Mouse (Mus musculus) kidney, adult 2 months (tissue): ENCODE data around the gene Cxadr. TPM values are rescaled to one million over a fixed set of nuclear protein-coding genes. Genes with fewer than 3 reads are reported as not detected.

Source experiments
- DNase-seq: peaks from one replicate; pipeline ENCODE4 v3.0.0; 2021
- H3K27ac ChIP-seq: fragments of 200-500 bp; 2 replicates; pipeline ENCODE4 v1.5.1; 2012; ENCODE audit warnings: low read depth, low read length, control low read depth, inconsistent platforms; ENCODE audit not compliant: insufficient read depth
- H3K27me3 ChIP-seq: fragments of 200-500 bp; replicated peaks from 2 replicates; pipeline ENCODE4 v1.6.1; 2012; ENCODE audit warnings: mild to moderate bottlenecking, moderate library complexity, low read length, inconsistent platforms; ENCODE audit not compliant: control insufficient read depth, insufficient read depth
- H3K36me3 ChIP-seq: fragments of 200-500 bp; 2 replicates; pipeline ENCODE4 v1.6.1; 2012; ENCODE audit warnings: mild to moderate bottlenecking, moderate library complexity, low read length, inconsistent platforms; ENCODE audit not compliant: control insufficient read depth, insufficient read depth
- H3K4me1 ChIP-seq: fragments of 200-500 bp; 2 replicates; pipeline ENCODE4 v1.6.1; 2011; ENCODE audit warnings: low read length; ENCODE audit not compliant: control insufficient read depth, insufficient read depth
- H3K4me3 ChIP-seq: fragments of 200-500 bp; 2 replicates; pipeline ENCODE4 v1.5.1; 2011; ENCODE audit warnings: mild to moderate bottlenecking, low read depth, low read length, control low read depth; ENCODE audit not compliant: insufficient read depth
- CTCF ChIP-seq: fragments of 200-500 bp; conservative IDR thresholded peaks from 2 replicates; pipeline ENCODE4 v1.5.1; 2011; ENCODE audit warnings: low read depth, mild to moderate bottlenecking, control low read depth, low read length, moderate library complexity, mixed read lengths; ENCODE audit not compliant: insufficient read depth, insufficient read length
- POLR2A ChIP-seq: fragments of 200-500 bp; IDR thresholded peaks from one replicate; pipeline ENCODE4 v1.6.1; 2011; ENCODE audit warnings: low read depth, low read length, control low read depth
- WGBS: fragments of 180-500 bp; shearing (Covaris S2); methylation state at CpG from one replicate; pipeline ENCODE4 v1.1.7; 2018; 5-methylcytosine and 5-hydroxymethylcytosine counted together
- polyA plus RNA-seq: library from polyadenylated mRNA; depleted of rRNA; stranded (reverse); fragments of >200 nt; gene quantifications from 2 replicates; pipeline ENCODE4 v1.2.3, GENCODE M21; 2012

Cxadr gene
- polyA plus RNA-seq, 1 experiment = 15.9 TPM

- TF ChIP-seq CTCF = no peak
- TF ChIP-seq POLR2A = no peak
- H3K36me3 ChIP-seq = no peaks in the 10 kb centered on the region; the same call in 1 of the 2 replicates
- H3K27ac ChIP-seq = no peak overlapping the region
- H3K27me3 ChIP-seq = no peaks in the 10 kb centered on the region
- DNase-seq = peak; percentile 42
- H3K4me3 ChIP-seq = no peak overlapping the region
- H3K4me1 ChIP-seq = no peaks in the 10 kb centered on the region
- 54% methylated on average over 7 of the region's 7 CpGs for WGBS
Measured at GRCm38 (mm10) chr16:78371491-78372046, 70.3 kb downstream of the Cxadr start.

GRCm38 (mm10) chr16:78372786-78373185 lies 71.5 kb downstream of the Cxadr start:
- no peaks in the 10 kb centered on the region for H3K27me3 ChIP-seq
- H3K27ac ChIP-seq = no peak overlapping the region
- H3K4me1 ChIP-seq = no peaks in the 10 kb centered on the region; the same call in 1 of the 2 replicates
- DNase-seq = no peak
- WGBS = 83% methylated on average over 5 of the region's 5 CpGs
- TF ChIP-seq POLR2A (no peak), CTCF (no peak)
- H3K4me3 ChIP-seq = no peak overlapping the region
- no peaks in the 10 kb centered on the region; the same call in 1 of the 2 replicates for H3K36me3 ChIP-seq

GRCm38 (mm10) chr16:78373743-78374142 lies 72.5 kb downstream of the Cxadr start:
- Histone ChIP-seq H3K27ac (no peak overlapping the region), H3K4me3 (no peak overlapping the region), H3K36me3 (no peaks in the 10 kb centered on the region; the same call in 1 of the 2 replicates), H3K4me1 (no peaks in the 10 kb centered on the region; the same call in 1 of the 2 replicates), H3K27me3 (no peaks in the 10 kb centered on the region)
- WGBS = 66% methylated on average over 8 of the region's 8 CpGs
- no peak for DNase-seq
- TF ChIP-seq CTCF (no peak), POLR2A (no peak)

GRCm38 (mm10) chr16:78375222-78375621 lies 73.9 kb downstream of the Cxadr start:
- no peaks in the 10 kb centered on the region; the same call in 1 of the 2 replicates for H3K4me1 ChIP-seq
- TF ChIP-seq CTCF (no peak), POLR2A (no peak)
- no peaks in the 10 kb centered on the region; the same call in 1 of the 2 replicates for H3K36me3 ChIP-seq
- no peaks in the 10 kb centered on the region for H3K27me3 ChIP-seq
- no peak overlapping the region for H3K27ac ChIP-seq
- 57% methylated on average over 10 of the region's 10 CpGs for WGBS
- DNase-seq = no peak
- 0 out of 2 replicates have a peak overlapping the region, but pooled peaks have one; percentile 4 for H3K4me3 ChIP-seq

- no peak overlapping the region for H3K27ac ChIP-seq
- WGBS = 1% methylated on average over 93 of the region's 100 CpGs
- TF ChIP-seq POLR2A (no peak), CTCF (no peak)
- peak; percentile 40 for DNase-seq
- H3K4me3 ChIP-seq = peak overlapping the region; percentile 89
- H3K4me1 ChIP-seq = no peaks in the 10 kb centered on the region; the same call in 1 of the 2 replicates
- no peaks in the 10 kb centered on the region; the same call in 1 of the 2 replicates for H3K36me3 ChIP-seq
- H3K27me3 ChIP-seq = no peaks in the 10 kb centered on the region
Measured at GRCm38 (mm10) chr16:78375821-78376691, 74.8 kb downstream of the Cxadr start.

- no peaks in the 10 kb centered on the region for H3K27me3 ChIP-seq
- no peaks in the 10 kb centered on the region; the same call in 1 of the 2 replicates for H3K4me1 ChIP-seq
- H3K4me3 ChIP-seq = peak within 1 kb of the TSS; percentile 89
- TF ChIP-seq POLR2A = peak; percentile 15
- no peak for TF ChIP-seq CTCF
- no peak within 1 kb of the TSS for H3K27ac ChIP-seq
- no peaks in the 10 kb centered on the region for H3K36me3 ChIP-seq
- WGBS = 4% methylated on average over 57 of the region's 57 CpGs
- peak; percentile 92 for DNase-seq
Measured at GRCm38 (mm10) chr16:78376745-78377570, 75.7 kb downstream of the Cxadr start, which contains the start of gene Btg3. Gene Btg3, minus strand, starts transcription at chr16:78377192.
